Mouse (Mus musculus) testis, adult 2 months (tissue): ENCODE results near the gene Mllt1. TPM values are rescaled to one million over a fixed set of nuclear protein-coding genes. Genes with fewer than 3 reads are reported as not detected.

Experiments
- H3K27ac ChIP-seq: fragments of 200-500 bp; 2 replicates; pipeline ENCODE4 v1.5.1; 2012; ENCODE audit warnings: low read depth, low read length; ENCODE audit not compliant: control insufficient read depth, insufficient read depth
- H3K27me3 ChIP-seq: fragments of 200-500 bp; 2 replicates; pipeline ENCODE4 v1.6.1; 2012; ENCODE audit warnings: mild to moderate bottlenecking, low read length, moderate library complexity; ENCODE audit not compliant: control insufficient read depth, insufficient read depth
- H3K36me3 ChIP-seq: fragments of 200-500 bp; 2 replicates; pipeline ENCODE4 v1.6.1; 2012; ENCODE audit warnings: mild to moderate bottlenecking, low read length; ENCODE audit not compliant: control insufficient read depth, insufficient read depth
- H3K4me1 ChIP-seq: fragments of 200-500 bp; 2 replicates; pipeline ENCODE4 v1.6.1; 2012; ENCODE audit warnings: low read length; ENCODE audit not compliant: control insufficient read depth, insufficient read depth
- H3K4me3 ChIP-seq: fragments of 200-500 bp; 2 replicates; pipeline ENCODE4 v1.5.1; 2012; ENCODE audit warnings: low read depth, mild to moderate bottlenecking, low read length, moderate library complexity, mixed read lengths; ENCODE audit not compliant: control insufficient read depth
- CTCF ChIP-seq: fragments of 200-500 bp; IDR thresholded peaks from 2 replicates; pipeline ENCODE4 v1.5.1; 2012; ENCODE audit warnings: low read depth, mild to moderate bottlenecking, inconsistent platforms, low read length, moderate library complexity; ENCODE audit not compliant: control insufficient read depth, insufficient read depth, insufficient replicate concordance
- POLR2A ChIP-seq: fragments of 200-500 bp; IDR thresholded peaks from 2 replicates; pipeline ENCODE4 v1.6.1; 2012; ENCODE audit warnings: low read depth, mild to moderate bottlenecking, inconsistent platforms, low read length, moderate library complexity; ENCODE audit not compliant: control insufficient read depth
- polyA plus RNA-seq: library from polyadenylated mRNA; depleted of rRNA; stranded (reverse); fragments of >200 nt; gene quantifications from 2 replicates; pipeline ENCODE4 v1.2.3, GENCODE M21; 2012; rRNA removed

The Mllt1 gene
- polyA plus RNA-seq, 1 experiment, result 60.6 TPM

DNA sequence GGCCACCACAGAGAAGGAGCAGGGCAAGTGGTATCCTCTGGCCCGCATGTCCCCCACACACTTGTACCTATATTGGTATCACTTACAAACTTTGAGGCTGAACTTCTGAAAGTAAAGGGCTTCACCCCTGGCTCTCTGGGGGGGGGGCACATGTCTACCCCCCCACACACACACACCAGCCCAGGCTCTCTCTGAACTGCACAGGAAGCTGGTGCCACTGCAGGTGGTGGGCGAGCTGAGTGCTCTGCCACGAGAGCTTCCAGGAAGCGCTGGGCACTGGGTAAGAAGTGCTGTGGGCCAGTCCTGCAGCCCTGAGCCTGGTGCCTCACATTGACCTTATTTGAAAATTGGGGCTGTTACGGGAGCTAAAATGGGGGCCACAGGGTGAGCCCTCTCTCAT is 91.5 kb downstream of the Mllt1 start:
- Histone ChIP-seq H3K27me3 (no peaks in the 10 kb centered on the region), H3K4me3 (no peak overlapping the region), H3K4me1 (no peaks in the 10 kb centered on the region; the same call in 1 of the 2 replicates), H3K36me3 (no peaks in the 10 kb centered on the region), H3K27ac (no peak overlapping the region)
- TF ChIP-seq CTCF, result no peak
- TF ChIP-seq POLR2A, result no peak

Other genes with a start within 250 kb of the Mllt1 start
- 135 and 159 TPM in 2 replicates for gene Ndufa11, start 217.6 kb downstream of the Mllt1 start, polyA plus RNA-seq
- 9.2 and 12.4 TPM in 2 replicates for gene Vmac, start 217.4 kb downstream of the Mllt1 start, polyA plus RNA-seq
- 7.8 and 9.2 TPM in 2 replicates for gene Nrtn, start 177.9 kb downstream of the Mllt1 start, polyA plus RNA-seq
- 29.7 and 31.3 TPM in 2 replicates for gene Dus3l, start 170.7 kb downstream of the Mllt1 start, polyA plus RNA-seq
- gene Prr22, start 165.2 kb downstream of the Mllt1 start, polyA plus RNA-seq, result 158 and 194 TPM in 2 replicates
- 312 and 332 TPM in 2 replicates for gene Rfx2, start 104.4 kb downstream of the Mllt1 start, polyA plus RNA-seq
- gene Acsbg2, start 61.0 kb downstream of the Mllt1 start, polyA plus RNA-seq, result 166 TPM in 2 replicates
- 157 and 164 TPM in 2 replicates for gene 1700061G19Rik, start 59.9 kb downstream of the Mllt1 start, polyA plus RNA-seq
- gene Acer1, start 46.7 kb upstream of the Mllt1 start, polyA plus RNA-seq, result not detected in 2 replicates
- gene Clpp, start 54.9 kb upstream of the Mllt1 start, polyA plus RNA-seq, result 31.1 and 33.7 TPM in 2 replicates
- 30.2 and 35.7 TPM in 2 replicates for gene Alkbh7, start 61.9 kb upstream of the Mllt1 start, polyA plus RNA-seq
- not detected in 2 replicates for gene Pspn, start 64.6 kb upstream of the Mllt1 start, polyA plus RNA-seq
- gene Gtf2f1, start 75.9 kb upstream of the Mllt1 start, polyA plus RNA-seq, result 175 and 195 TPM in 2 replicates
- 19.7 and 21.3 TPM in 2 replicates for gene Gm17949, start 76.1 kb upstream of the Mllt1 start, polyA plus RNA-seq
- gene Khsrp, start 96.1 kb upstream of the Mllt1 start, polyA plus RNA-seq, result 45.2 and 45.9 TPM in 2 replicates
- gene Slc25a41, start 106.2 kb upstream of the Mllt1 start, polyA plus RNA-seq, result 45.5 and 48.0 TPM in 2 replicates
- gene Crb3, start 123.7 kb upstream of the Mllt1 start, polyA plus RNA-seq, result 2.4 and 4.3 TPM in 2 replicates
- gene Slc25a23, start 124.4 kb upstream of the Mllt1 start, polyA plus RNA-seq, result 8.8 and 8.9 TPM in 2 replicates
- gene Dennd1c, start 143.1 kb upstream of the Mllt1 start, polyA plus RNA-seq, result 0.35 and 0.41 TPM in 2 replicates
- gene Tubb4a, start 152.4 kb upstream of the Mllt1 start, polyA plus RNA-seq, result 0.06 and 0.08 TPM in 2 replicates
- 0.10 TPM in 1 of 2 replicates, not detected in the other for gene Tnfsf9, start 169.9 kb upstream of the Mllt1 start, polyA plus RNA-seq
- gene Cd70, start 214.4 kb upstream of the Mllt1 start, polyA plus RNA-seq, result not detected in 2 replicates